Mouse (Mus musculus) olfactory bulb, adult 2 months (tissue): ENCODE data around the gene Phactr1.

Experiments
- CTCF ChIP-seq: fragments of 200-500 bp; IDR thresholded peaks from 2 replicates; pipeline ENCODE4 v1.5.1; 2012; ENCODE audit warnings: low read depth, mild to moderate bottlenecking, low read length, moderate library complexity; ENCODE audit not compliant: insufficient read depth
- POLR2A ChIP-seq: fragments of 200-500 bp; IDR thresholded peaks from 2 replicates; pipeline ENCODE4 v1.6.1; 2012; ENCODE audit warnings: mild to moderate bottlenecking, low read depth, low read length, moderate library complexity; ENCODE audit not compliant: insufficient read depth

DNA sequence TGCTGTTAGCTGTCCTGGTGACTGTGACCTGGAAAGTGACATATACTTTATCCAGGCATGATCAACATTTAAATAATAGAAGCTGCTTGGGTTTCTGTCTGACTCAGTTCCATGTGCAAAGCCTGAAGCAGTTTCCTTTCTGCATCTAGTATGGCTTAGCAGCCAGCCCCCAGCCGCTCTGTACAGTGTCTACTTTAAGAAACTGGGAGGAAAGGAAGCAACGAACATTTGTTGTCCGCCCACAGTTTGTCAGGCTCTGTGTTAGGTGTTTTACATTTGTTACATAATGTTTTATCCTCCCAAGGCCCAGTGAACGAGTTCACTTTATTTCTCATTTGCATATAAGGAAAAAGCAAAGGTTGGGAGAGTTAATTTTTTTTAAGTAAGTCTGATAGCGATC, 16.2 kb downstream of the Phactr1 start:
- TF ChIP-seq CTCF (no peak), POLR2A (no peak)
